Mouse (Mus musculus): ENCODE results near the gene Gnaq.
A peak's percentile ranks its signal among the peaks of the same experiment; 100 is the strongest.
"Not testable (repeated sequence)": the region's sequence is repeated elsewhere in the genome, so short reads cannot be mapped to it uniquely, and the experiment has no call there.

The Gnaq gene

GRCm38 (mm10) chr19:16132791-16132864, at the start of gene Gnaq:
Gnaq (plus strand) TSS chr19:16132831.
- no peak for DNase-seq (ENCODE audit: low spot score in 2 of 2)

DNA sequence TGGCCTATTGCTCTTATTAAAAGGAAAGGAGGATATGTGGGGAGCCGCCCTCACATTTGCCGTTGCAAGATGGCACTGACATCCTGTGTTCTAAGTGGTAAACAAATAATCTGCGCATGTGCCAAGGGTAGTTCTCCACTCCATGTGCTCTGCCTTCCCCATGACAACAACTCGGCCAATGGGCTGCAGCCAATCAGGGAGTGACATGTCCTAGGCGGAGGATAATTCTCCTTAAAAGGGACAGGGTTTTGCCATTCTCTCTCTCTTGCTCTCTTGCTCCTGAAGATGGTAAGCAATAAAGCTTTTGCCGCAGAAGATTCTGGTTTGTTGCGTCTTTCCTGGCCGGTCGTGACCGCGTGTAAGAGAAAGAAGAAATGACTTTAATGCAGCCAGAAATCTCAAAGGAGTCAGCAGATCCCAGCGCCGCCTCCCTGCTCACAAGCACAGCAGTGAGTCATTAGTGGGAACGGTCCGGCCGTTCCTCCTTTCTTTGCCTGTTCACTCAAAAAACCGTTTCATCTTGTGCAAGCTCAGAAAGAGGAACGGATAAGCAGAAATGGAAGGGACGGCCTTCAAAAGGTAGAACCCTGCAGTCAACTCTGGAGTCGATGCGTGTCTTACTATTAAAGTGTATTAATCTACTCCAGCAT, 48.5 kb upstream of the Gnaq start:
- not testable (repeated sequence) for DNase-seq (ENCODE audit: low spot score in 2 of 2)

DNA sequence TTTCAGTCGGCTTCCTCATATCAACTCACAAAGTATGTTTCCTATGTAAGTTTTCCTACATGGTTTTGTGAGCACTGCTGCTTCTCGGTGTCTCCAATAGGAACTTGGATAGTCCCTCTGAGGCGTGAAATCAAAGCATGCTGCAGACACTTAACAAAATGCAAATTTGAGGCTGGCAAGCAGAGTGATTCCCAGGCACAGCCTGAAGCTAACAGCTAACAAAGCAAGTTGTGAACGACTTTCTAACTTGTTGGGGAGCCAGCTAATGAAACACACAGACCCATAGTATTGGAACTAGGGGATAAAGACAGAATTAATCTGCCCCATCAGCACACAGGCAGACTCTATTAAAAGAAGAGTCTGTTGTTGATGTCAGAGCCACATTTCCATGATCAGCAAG, 47.4 kb upstream of the Gnaq start:
- DNase-seq (ENCODE audit: low spot score in 2 of 2), result no peak

- DNase-seq (ENCODE audit: low spot score in 2 of 2), result no peak
These were observed 46.5 kb upstream of the Gnaq start for GRCm38 (mm10) chr19:16086154-16086553.

DNA sequence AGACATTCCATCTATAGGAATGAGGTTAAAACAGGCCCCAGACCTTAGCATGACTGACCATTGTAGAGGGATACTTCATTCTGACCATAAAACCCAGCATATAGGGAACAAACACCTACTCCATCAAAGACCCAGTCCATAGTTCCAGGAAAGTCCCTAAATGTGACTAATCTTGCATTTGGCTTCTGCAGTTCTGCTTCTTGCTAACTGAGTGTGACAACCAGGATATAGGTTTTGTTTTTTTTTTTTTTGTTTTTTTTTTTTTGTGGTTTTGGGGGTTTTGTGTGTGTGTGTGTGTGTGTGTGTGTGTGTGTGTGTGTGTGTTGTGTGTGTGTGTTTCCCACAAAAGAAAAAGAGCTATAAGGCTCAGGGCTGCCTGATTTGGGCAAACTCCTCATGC, 46.0 kb upstream of the Gnaq start:
- DNase-seq (ENCODE audit: low spot score in 2 of 2), result no peak

GRCm38 (mm10) chr19:16087391-16087790, 45.2 kb upstream of the Gnaq start:
- no peak for DNase-seq (ENCODE audit: low spot score in 2 of 2)

DNA sequence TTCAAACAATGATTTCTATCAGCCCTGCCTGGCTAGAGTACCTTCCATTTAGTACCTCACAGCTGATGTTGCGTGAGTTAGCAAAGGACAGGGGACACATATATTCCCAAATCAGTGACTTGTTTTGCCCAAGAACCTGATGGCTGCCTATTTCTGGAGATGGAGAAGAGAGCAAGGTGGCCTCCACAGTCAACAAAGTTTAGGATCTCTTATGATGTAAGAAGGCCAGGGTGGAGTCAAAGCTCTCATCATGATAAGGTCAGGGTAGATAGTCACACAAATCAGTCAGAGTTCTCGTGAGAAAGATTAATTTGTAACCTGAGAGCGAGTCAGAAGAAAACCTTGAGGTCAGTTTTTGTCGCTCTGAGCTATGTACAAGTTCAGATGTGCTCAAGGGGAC, 39.0 kb upstream of the Gnaq start:
- no peak for DNase-seq (ENCODE audit: low spot score in 2 of 2)

DNA sequence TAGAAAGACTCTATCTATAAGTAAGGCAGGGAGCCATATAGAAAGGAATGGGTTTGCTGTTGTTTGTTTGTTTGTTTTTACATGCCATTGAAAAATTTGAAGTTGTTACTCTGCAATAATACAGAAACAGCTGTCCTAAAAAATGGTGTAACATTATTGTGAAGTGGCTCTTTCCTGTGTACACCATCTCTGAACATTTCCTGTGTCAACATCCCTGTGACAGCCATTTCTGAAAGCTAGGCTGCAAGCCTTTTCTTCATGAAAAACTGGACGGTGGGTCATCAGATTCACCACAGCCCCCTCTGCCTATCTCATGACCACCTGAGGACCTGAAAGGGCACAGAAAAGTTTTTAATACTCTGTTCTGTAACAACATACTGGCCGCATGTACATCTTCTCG, 22.7 kb upstream of the Gnaq start:
- DNase-seq (ENCODE audit: low spot score in 2 of 2), result no peak

DNA sequence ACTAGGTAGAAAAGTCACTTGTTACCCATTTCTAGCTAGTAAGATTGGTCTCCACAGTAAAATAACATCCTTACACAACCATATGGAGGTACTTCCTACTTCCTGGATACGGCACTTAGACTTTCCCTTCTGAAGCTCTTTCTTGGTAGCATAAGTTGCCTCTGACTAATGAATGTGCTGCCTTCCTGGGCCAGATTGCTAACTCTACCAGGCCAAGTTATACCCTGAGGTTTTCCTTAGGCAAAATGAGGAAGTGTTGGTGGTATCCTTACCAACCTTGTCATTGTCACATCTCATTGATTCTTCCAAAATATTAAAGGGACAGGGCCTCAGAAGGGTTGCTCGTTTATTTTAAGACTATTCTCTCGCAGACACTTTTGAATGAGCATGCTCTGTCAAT, 22.0 kb upstream of the Gnaq start:
- no peak for DNase-seq (ENCODE audit: low spot score in 2 of 2)

GRCm38 (mm10) chr19:16113295-16113694, 19.3 kb upstream of the Gnaq start:
- DNase-seq (ENCODE audit: low spot score in 2 of 2), result no peak

- DNase-seq (ENCODE audit: low spot score in 2 of 2), result no peak
These were observed 14.2 kb upstream of the Gnaq start for GRCm38 (mm10) chr19:16118421-16118820.

DNA sequence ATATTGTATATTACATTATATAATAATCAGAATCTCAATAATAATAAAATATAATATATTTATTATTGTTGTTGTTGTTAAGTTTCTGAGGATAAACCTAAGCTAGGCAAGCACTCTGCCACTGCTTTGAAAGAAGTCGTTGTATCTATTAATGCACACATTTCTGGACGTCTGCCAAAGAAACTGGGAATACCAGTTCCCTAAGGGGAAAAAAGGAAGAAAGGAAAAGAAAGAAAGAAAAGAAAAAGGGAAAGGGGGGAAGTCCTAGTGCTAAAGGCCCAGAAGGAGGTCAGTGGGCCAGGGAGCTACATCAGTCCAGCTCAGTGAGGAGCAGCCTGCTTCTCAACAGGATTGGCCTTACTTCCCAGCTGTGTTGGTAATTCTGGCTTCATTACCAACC, 11.3 kb upstream of the Gnaq start:
- DNase-seq (ENCODE audit: low spot score in 2 of 2), result no peak

GRCm38 (mm10) chr19:16128715-16129114, 3.9 kb upstream of the Gnaq start:
- no peak for DNase-seq (ENCODE audit: low spot score in 2 of 2)

DNA sequence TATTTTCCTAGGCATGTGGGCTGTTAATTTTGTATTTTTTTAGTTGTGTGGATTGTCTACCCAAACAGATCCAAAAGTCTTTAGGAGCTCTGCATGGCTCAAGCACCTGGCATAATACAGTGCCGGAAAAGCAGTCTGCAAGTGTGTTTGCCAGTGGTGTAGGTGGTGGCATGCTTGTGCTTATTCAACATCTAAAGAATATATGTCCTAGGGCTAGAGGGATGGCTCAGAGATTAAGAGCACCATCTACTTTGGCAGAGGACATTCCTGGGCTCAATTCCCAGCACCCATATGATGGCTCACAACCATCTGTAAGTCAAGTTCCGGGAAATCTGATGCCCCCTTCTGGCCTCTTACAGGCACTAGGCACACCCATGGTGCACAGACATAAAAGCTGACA, 3.5 kb upstream of the Gnaq start:
- no peak for DNase-seq (ENCODE audit: low spot score in 2 of 2)

GRCm38 (mm10) chr19:16130476-16130875, 2.2 kb upstream of the Gnaq start:
- no peak for DNase-seq (ENCODE audit: low spot score in 2 of 2)

DNA sequence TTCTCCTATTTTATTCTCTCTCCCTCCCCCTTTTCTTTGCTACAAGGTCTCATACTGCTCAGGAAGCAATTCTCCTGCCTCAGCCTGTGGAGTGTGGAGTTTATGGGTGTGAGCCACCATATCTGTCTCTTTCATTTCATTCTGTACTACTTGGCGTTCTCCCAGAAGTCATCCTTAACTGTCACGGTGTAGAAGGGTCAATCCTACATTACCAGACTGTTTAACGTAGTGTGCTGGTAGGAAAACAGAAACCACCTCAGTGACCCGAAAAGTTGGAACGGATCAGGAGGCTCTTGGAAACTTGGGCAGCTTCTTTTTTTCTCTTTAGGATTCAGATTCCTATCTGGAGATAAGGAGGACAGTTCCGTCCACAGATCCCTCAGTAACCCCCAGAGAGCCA, 800 bp upstream of the Gnaq start:
- DNase-seq (ENCODE audit: low spot score in 2 of 2), result no peak

- DNase-seq (ENCODE audit: low spot score in 2 of 2), result peak; percentile 76 to 88
These were observed 266 bp upstream of the Gnaq start for GRCm38 (mm10) chr19:16132340-16132790.

GRCm38 (mm10) chr19:16132865-16133720, 462 bp downstream of the Gnaq start:
- peak; percentile 24 to 63 for DNase-seq (ENCODE audit: low spot score in 2 of 2)

DNA sequence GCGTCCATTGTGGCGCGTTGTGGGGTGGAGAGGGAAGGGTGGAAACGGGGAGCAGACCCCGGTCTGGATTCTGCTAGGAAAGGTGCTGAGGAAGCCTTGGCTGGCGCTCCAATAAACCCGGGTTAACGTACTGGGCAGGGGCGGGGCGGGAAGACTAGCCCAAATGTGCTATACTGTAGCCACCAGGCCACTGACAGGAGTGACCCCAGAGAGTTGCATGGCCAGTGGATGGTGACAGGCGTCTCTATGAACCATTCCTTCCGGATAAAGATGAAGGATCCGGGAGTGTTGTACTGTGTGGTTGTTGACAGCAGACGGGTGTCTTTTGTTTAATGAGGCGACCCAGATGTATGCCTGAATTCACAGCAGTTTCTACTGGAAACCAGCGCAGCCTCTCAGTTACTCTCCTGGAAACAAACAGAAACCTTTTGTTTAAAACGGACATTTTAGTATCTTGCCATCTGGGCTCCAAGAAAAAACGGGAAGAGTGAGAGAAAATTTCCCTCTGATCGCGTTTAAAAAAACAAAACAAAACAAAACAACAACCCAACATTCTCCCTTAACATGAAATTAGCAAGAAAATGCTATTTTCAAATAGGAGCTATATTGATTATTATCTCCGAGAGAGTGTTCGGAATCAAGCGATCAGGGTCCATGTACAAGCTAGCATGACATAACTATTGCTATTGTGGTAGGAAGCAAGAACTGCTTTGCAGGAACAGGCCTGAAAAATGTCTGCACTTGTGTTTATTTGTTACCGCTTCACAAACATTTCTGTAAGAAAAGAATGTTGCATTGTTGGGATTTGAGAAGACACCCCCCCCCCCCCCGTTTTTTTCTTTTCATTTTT, 1.3 kb downstream of the Gnaq start:
- peak in 1 of 2 experiments; percentile 18 for DNase-seq (ENCODE audit: low spot score in 2 of 2)

GRCm38 (mm10) chr19:16138064-16138580, 5.5 kb downstream of the Gnaq start:
- DNase-seq (ENCODE audit: low spot score in 2 of 2), result no peak

- no peak for DNase-seq (ENCODE audit: low spot score in 2 of 2)
These were observed 8.1 kb downstream of the Gnaq start for GRCm38 (mm10) chr19:16140710-16141109.

GRCm38 (mm10) chr19:16141857-16142256, 9.2 kb downstream of the Gnaq start:
- DNase-seq (ENCODE audit: low spot score in 2 of 2), result no peak

GRCm38 (mm10) chr19:16142990-16143389, 10.4 kb downstream of the Gnaq start:
- DNase-seq (ENCODE audit: low spot score in 2 of 2), result no peak
